Mouse (Mus musculus): ENCODE data around the gene Cox14.

GRCm38 (mm10) chr15:99754204-99754603, 28.8 kb downstream of the Cox14 start:
- TF ChIP-seq EP300 (IDR thresholded peaks at IDR 0.05; ENCODE audit: insufficient read depth, low read depth, low read length) (no peak), POLR2A (IDR thresholded peaks at IDR 0.05; ENCODE audit: insufficient read depth, low read length) (no peak)
